Mouse (Mus musculus) stomach, embryonic 14.5 days (tissue): Measurements from ENCODE around the gene Tcf7. TPM values are rescaled to one million over a fixed set of nuclear protein-coding genes. Genes with fewer than 3 reads are reported as not detected.

Experiments
- ATAC-seq: fragments of 200-750 bp; cut with Nextera tagmentation; 2 replicates; pipeline ENCODE4 v1.8.0; 2017; ENCODE audit warnings: low read depth, moderate TSS enrichment; ENCODE audit not compliant: insufficient number of reproducible peaks, insufficient read depth, low FRiP score
- H3K27ac ChIP-seq: fragments of 300-500 bp; sonication (generic); 2 replicates; pipeline ENCODE4 v1.5.1; 2014; ENCODE audit warnings: mild to moderate bottlenecking, low read length, moderate library complexity, mixed read lengths
- H3K27me3 ChIP-seq: fragments of 300-500 bp; sonication (generic); 2 replicates; pipeline ENCODE4 v1.6.1; 2014; ENCODE audit warnings: low read length, control low read depth, mixed read lengths; ENCODE audit not compliant: control insufficient read depth, insufficient read depth
- H3K36me3 ChIP-seq: fragments of 300-500 bp; sonication (generic); 2 replicates; pipeline ENCODE4 v1.6.1; 2014; ENCODE audit warnings: mild to moderate bottlenecking, control low read depth, low read length, moderate library complexity, mixed read lengths; ENCODE audit not compliant: control insufficient read depth, insufficient read depth
- H3K4me1 ChIP-seq: fragments of 300-500 bp; sonication (generic); 2 replicates; pipeline ENCODE4 v1.6.1; 2014; ENCODE audit warnings: low read length, control low read depth, mixed read lengths; ENCODE audit not compliant: control insufficient read depth, insufficient read depth
- H3K4me2 ChIP-seq: fragments of 300-500 bp; sonication (generic); replicated peaks from 2 replicates; pipeline ENCODE4 v1.6.1; 2014; ENCODE audit warnings: low read depth, low read length, control low read depth
- H3K4me3 ChIP-seq: fragments of 300-500 bp; sonication (generic); 2 replicates; pipeline ENCODE4 v1.5.1; 2014; ENCODE audit warnings: low read depth, low read length, control low read depth
- H3K9ac ChIP-seq: fragments of 300-500 bp; sonication (generic); replicated peaks from 2 replicates; pipeline ENCODE4 v1.6.1; 2014; ENCODE audit warnings: low read depth, mild to moderate bottlenecking, control low read depth, low read length, moderate library complexity, mixed read lengths
- H3K9me3 ChIP-seq: fragments of 300-500 bp; sonication (generic); 2 replicates; pipeline ENCODE4 v1.6.1; 2016; ENCODE audit warnings: low read depth, low read length, control low read depth; ENCODE audit not compliant: control insufficient read depth
- WGBS: fragments of 180-500 bp; shearing (Covaris S2); extraction: QIAGEN DNeasy Blood & Tissue Kit; methylation state at CpG from one replicate; pipeline ENCODE4 v1.1.7; 2014; 5-methylcytosine and 5-hydroxymethylcytosine counted together
- polyA plus RNA-seq: library from polyadenylated mRNA; unstranded; fragments of >200 nt; fragmentation: Nextera tagmentation; extraction: Ambion mirVana; gene quantifications from 2 replicates; pipeline ENCODE4 v1.2.1, GENCODE M21; 2014

The Tcf7 gene
- polyA plus RNA-seq, 1 experiment from 2014 or later: 4.4 TPM

DNA sequence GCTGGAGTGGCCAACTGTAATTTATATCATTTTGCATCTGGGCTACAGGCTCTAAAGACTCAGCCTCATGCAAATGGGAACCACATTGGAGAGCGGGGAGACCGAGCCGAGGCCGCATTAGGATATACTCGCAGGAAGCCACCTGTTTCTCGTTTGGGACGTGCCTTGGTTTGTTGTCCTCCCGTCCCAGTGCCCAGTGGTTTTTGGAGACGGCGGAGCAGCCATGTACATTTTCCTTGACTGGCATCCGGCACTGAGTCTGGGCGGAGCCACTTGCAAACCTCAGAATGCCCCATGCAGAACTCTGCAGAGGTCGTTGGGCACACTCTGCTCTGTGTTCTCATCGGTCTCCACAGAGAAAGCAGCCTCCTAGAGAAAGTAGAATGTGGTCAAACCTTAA lies 27.9 kb upstream of the Tcf7 start:
- H3K4me2 ChIP-seq: no peak overlapping the region

DNA sequence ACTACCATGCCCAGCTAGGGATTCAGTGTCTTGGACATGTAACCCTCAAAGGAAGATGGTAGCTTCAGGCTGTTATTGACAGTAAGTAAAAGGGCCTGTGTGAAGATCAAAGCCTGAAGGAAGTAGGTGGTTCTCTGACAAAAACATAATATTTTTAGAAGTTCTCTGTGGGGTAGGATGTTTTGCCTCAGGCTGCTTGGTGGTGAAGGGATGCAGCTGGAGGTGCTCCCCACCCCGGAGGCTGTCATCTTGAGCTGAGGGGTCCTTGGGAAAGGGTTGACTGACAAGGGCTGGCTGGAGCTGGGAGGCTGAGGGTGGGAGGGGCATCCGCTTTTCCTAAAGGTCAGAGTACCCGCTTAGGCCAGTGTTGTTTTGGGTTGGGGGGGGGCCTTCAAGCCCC lies 26.7 kb upstream of the Tcf7 start:
- ATAC-seq: no peak
- H3K9me3 ChIP-seq: no peaks in the 10 kb centered on the region
- H3K27me3 ChIP-seq: no peaks in the 10 kb centered on the region
- no peak overlapping the region for H3K27ac ChIP-seq
- H3K36me3 ChIP-seq: no peaks in the 10 kb centered on the region
- H3K4me3 ChIP-seq: no peak overlapping the region
- H3K4me2 ChIP-seq: no peak overlapping the region
- no peak overlapping the region for H3K9ac ChIP-seq
- H3K4me1 ChIP-seq: no peaks in the 10 kb centered on the region
- WGBS: 54% methylated on average over 3 of the region's 3 CpGs

More for the DNA sequence above, 27.9 kb upstream of the Tcf7 start:
- Histone ChIP-seq H3K27me3 (no peaks in the 10 kb centered on the region), H3K9me3 (no peaks in the 10 kb centered on the region), H3K36me3 (no peaks in the 10 kb centered on the region), H3K27ac (no peak overlapping the region), H3K9ac (no peak overlapping the region), H3K4me3 (no peak overlapping the region), H3K4me1 (no peaks in the 10 kb centered on the region)
- no peak for ATAC-seq
- WGBS: 77% methylated on average over 14 of the region's 14 CpGs

DNA sequence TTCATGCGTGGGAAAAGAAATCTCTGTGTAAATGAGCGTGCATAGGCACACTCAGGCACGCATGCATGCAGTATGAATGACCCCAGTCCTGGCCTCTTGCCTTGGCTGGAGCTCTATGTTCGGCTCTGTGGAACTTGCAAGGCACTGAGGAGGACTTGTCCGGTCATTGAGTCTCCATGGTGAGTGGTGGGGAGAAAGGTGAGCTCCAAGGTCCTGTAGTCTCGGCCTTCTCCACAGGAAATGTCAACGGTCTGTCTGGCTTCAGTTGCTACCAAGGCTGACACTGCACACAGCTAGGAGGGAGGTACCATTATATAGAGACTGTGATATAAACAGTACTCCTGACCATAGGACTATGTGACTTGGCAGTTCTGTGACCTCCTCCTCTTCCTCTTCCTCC lies 23.6 kb upstream of the Tcf7 start:
- H3K4me3 ChIP-seq: no peak overlapping the region
- H3K36me3 ChIP-seq: no peaks in the 10 kb centered on the region
- no peak overlapping the region for H3K9ac ChIP-seq
- H3K4me1 ChIP-seq: no peaks in the 10 kb centered on the region
- WGBS: 76% methylated on average over 7 of the region's 7 CpGs
- H3K27ac ChIP-seq: no peak overlapping the region
- H3K27me3 ChIP-seq: no peaks in the 10 kb centered on the region
- H3K9me3 ChIP-seq: no peaks in the 10 kb centered on the region
- H3K4me2 ChIP-seq: no peak overlapping the region
- no peak for ATAC-seq

DNA sequence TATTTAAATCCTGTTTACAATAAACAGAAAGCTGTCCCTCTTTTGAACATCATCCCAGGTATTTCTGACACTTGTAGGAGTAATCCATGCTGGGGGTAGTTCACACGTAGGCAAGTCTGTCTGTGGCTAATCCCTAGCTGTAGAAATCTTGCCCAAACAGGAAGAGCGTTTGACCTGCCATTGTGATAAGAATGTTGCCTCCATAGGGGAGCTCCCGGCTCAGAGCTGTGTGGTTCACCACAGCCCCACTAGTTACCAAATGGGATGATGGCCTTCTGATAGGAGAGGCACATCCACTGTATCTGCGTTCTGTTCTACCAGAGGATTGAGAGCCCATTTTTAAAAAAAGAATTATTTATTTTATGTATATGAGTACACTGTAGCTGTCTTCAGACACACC lies 22.5 kb upstream of the Tcf7 start:
- Histone ChIP-seq H3K27ac (no peak overlapping the region), H3K4me2 (no peak overlapping the region), H3K9ac (no peak overlapping the region), H3K27me3 (no peaks in the 10 kb centered on the region), H3K9me3 (no peaks in the 10 kb centered on the region), H3K36me3 (no peaks in the 10 kb centered on the region), H3K4me3 (no peak overlapping the region), H3K4me1 (no peaks in the 10 kb centered on the region)
- no peak for ATAC-seq
- WGBS: 41% methylated on average over 4 of the region's 4 CpGs

DNA sequence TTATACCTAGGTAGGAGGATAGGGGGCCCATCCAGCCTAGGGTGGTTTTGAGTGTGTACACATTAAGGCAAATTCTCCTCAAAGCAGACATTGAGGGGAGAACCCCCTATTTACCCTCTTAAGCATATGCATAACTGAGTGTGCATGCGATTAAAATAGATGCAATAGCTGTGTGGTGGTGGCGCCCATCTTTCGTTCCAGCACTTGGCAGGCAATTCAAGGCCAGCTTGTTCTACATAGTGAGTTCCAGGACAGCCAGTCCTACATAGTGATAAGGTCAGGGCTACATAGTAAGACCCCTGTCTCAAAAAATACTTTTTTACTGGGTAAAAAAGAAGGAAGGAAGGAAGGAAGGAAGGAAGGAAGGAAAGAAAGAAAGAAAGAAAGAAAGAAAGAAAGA lies 19.9 kb upstream of the Tcf7 start:
- WGBS: 92% methylated on average over 3 of the region's 3 CpGs
- ATAC-seq: no peak
- Histone ChIP-seq H3K27me3 (no peaks in the 10 kb centered on the region), H3K4me3 (no peak overlapping the region), H3K9ac (no peak overlapping the region), H3K4me1 (no peaks in the 10 kb centered on the region), H3K36me3 (no peaks in the 10 kb centered on the region), H3K27ac (no peak overlapping the region), H3K9me3 (no peaks in the 10 kb centered on the region), H3K4me2 (no peak overlapping the region)

DNA sequence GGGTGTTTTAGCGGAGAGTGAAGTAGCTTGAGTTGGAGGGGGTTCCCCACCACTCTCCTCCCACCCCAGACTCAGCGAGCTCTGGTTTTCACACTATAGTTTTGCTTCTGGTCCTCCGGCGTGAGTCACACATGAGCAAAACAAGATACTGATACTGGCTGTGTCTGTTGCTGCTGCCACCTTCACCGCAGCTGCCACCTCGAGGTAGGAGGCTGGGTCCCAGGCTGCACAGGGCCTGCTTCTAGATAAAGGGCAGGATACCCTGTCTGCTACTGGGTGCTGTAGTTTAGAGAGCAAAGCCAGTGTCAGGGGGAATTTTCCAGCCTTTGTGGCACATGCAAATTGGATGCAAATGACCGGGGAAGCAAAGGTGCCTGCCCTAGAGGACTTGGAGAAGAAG lies 16.9 kb upstream of the Tcf7 start:
- H3K4me2 ChIP-seq: no peak overlapping the region
- ATAC-seq: no peak
- no peaks in the 10 kb centered on the region for H3K36me3 ChIP-seq
- H3K4me1 ChIP-seq: no peaks in the 10 kb centered on the region
- no peak overlapping the region for H3K27ac ChIP-seq
- no peak overlapping the region for H3K9ac ChIP-seq
- 69% methylated on average over 7 of the region's 7 CpGs for WGBS
- no peaks in the 10 kb centered on the region for H3K27me3 ChIP-seq
- no peak overlapping the region for H3K4me3 ChIP-seq
- H3K9me3 ChIP-seq: no peaks in the 10 kb centered on the region

DNA sequence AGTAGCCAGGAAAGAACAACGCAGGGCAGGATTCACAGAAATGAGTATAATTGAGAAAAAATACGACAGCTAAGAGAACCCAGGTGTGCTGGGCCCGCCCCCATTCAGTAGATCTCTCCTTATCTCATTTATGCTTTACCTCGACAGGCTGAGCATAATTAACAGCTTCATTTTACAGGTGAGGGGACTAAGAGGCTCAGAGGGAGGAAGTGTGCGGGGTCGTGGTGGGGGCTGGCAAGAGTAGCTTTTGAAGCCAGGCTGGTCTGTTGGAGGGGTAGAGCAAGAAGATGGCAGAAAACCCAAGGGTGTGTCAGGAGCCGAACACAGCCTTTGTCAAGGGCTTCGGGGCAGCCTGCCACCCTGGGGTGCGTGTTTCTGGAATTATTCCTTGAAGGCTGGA lies 16.1 kb upstream of the Tcf7 start:
- no peaks in the 10 kb centered on the region for H3K27me3 ChIP-seq

DNA sequence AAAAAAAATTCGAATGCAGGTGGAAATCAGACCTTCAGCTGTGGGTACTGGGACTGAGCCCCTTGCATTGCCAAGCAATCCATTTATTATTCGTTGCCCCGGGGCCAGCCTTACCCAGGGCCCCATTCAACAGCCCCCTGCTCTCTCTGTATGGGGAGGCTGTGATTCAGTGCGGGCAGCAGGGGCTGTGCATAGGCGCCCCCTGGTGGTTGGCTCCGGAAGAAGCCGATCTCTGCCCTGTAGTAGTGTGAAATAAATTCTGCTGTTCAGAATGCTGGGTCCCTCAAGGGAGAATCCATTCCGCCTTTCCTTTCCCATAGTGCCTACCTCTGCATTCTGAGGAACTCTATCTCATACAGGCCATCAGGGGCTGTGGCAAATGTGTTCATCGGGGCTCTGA lies 14.5 kb upstream of the Tcf7 start:
- no peak for ATAC-seq
- WGBS: 15% methylated on average over 9 of the region's 9 CpGs
- no peak overlapping the region for H3K27ac ChIP-seq
- no peaks in the 10 kb centered on the region for H3K27me3 ChIP-seq
- no peak overlapping the region for H3K4me2 ChIP-seq
- H3K9me3 ChIP-seq: no peaks in the 10 kb centered on the region
- no peak overlapping the region for H3K4me3 ChIP-seq
- no peak overlapping the region for H3K9ac ChIP-seq
- H3K4me1 ChIP-seq: no peaks in the 10 kb centered on the region
- no peaks in the 10 kb centered on the region for H3K36me3 ChIP-seq

More for the DNA sequence above, 16.1 kb upstream of the Tcf7 start:
- no peak overlapping the region for H3K9ac ChIP-seq
- no peaks in the 10 kb centered on the region for H3K9me3 ChIP-seq
- no peak overlapping the region for H3K4me2 ChIP-seq
- H3K4me3 ChIP-seq: no peak overlapping the region
- WGBS: 73% methylated on average over 9 of the region's 9 CpGs
- ATAC-seq: no peak
- no peaks in the 10 kb centered on the region for H3K4me1 ChIP-seq
- no peaks in the 10 kb centered on the region for H3K36me3 ChIP-seq
- no peak overlapping the region for H3K27ac ChIP-seq

DNA sequence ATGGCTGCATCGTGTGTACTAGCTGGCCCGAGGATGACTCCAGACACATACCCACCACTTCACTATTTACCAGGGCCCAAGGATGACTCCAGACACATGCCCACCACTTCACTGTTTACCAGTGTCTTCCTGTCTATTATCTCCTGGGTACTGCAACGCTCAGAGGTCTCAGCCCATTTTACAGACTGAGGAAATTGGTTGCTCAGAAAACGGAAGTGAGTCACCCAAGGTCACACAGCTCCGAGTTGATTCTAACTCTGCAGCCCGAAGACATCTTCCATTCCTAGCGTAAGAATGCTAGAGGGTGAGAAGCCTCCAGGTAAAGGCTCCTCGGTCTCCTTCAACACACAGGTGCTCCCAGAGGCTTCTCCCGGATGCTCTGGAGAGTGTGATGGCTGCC lies 11.3 kb upstream of the Tcf7 start:
- Histone ChIP-seq H3K4me2 (no peak overlapping the region), H3K9me3 (no peaks in the 10 kb centered on the region), H3K36me3 (no peaks in the 10 kb centered on the region), H3K9ac (no peak overlapping the region), H3K4me3 (no peak overlapping the region), H3K4me1 (no peaks in the 10 kb centered on the region), H3K27me3 (no peaks in the 10 kb centered on the region), H3K27ac (no peak overlapping the region)
- ATAC-seq: no peak
- 84% methylated on average over 9 of the region's 9 CpGs for WGBS
